7 mouse cellular contexts compared by ENCODE assay signal in genomic region chr10:127616261-127616679, GRCm38 (mm10). TPM values are rescaled to one million over a fixed set of nuclear protein-coding genes. Genes with fewer than 3 reads are reported as not detected.
DNase-seq lines count a peak whose midpoint lies in the region; ATAC-seq and TF ChIP-seq lines count a peak whose summit lies in the region.

No protein-coding gene starts in this region.

- H3K9ac ChIP-seq in kidney, postnatal 0 days (ENCODE audit: low read depth, low read length): no peak overlapping the region
- no peak overlapping the region for H3K9ac ChIP-seq in intestine, embryonic 14.5 days (ENCODE audit: low read length)
- no peak overlapping the region for H3K9ac ChIP-seq in neural tube, embryonic 11.5 days (ENCODE audit: low read length)

- ATAC-seq in kidney, postnatal 0 days (replicated peaks; ENCODE audit: low FRiP score, low read depth): no peak
- ATAC-seq in intestine, embryonic 14.5 days (replicated peaks; ENCODE audit: low FRiP score, low TSS enrichment, low read depth): no peak
- ATAC-seq in neural tube, embryonic 11.5 days (ENCODE audit: insufficient read depth, low FRiP score, low TSS enrichment): no peak

- peak; percentile 83 for DNase-seq in kidney, postnatal 0 days (ENCODE audit: low spot score)
- no peak for DNase-seq in kidney, adult 9 months
- DNase-seq in embryo, embryonic 9.5 days (ENCODE audit: extremely low spot score): peak; percentile 66
- no peak for DNase-seq in intestine, embryonic 14.5 days (ENCODE audit: low spot score)
- no peak for DNase-seq in neural tube, embryonic 11.5 days (ENCODE audit: low spot score)
- no peak for DNase-seq in left cerebral cortex, postnatal 36 days (ENCODE audit: low spot score in 2 of 2)
- DNase-seq in gastrocnemius, postnatal 25 days: no peak

- peak overlapping the region; percentile 79 for H3K27ac ChIP-seq in kidney, postnatal 0 days
- peak overlapping the region; percentile 78 for H3K27ac ChIP-seq in intestine, embryonic 14.5 days (ENCODE audit: low read depth)
- peak overlapping the region; percentile 58; the same call in 1 of the 2 replicates for H3K27ac ChIP-seq in neural tube, embryonic 11.5 days (ENCODE audit: low read depth, low read length)

- no peaks in the 10 kb centered on the region for H3K27me3 ChIP-seq in kidney, postnatal 0 days (ENCODE audit: insufficient read depth, low read length)
- no peaks in the 10 kb centered on the region for H3K27me3 ChIP-seq in intestine, embryonic 14.5 days (replicated peaks; ENCODE audit: control insufficient read depth, insufficient read depth, low read length)
- H3K27me3 ChIP-seq in neural tube, embryonic 11.5 days (ENCODE audit: control insufficient read depth, insufficient read depth, low read length): no peaks in the 10 kb centered on the region

- peaks cover 25% of the 10 kb centered on the region for H3K4me1 ChIP-seq in kidney, postnatal 0 days (replicated peaks; ENCODE audit: insufficient read depth, low read length)
- peaks cover 58% of the 10 kb centered on the region for H3K4me1 ChIP-seq in intestine, embryonic 14.5 days (replicated peaks; ENCODE audit: control insufficient read depth, insufficient read depth, low read length)
- H3K4me1 ChIP-seq in neural tube, embryonic 11.5 days (ENCODE audit: control insufficient read depth, insufficient read depth, low read length): peaks cover 51% of the 10 kb centered on the region

- H3K4me2 ChIP-seq in kidney, postnatal 0 days (ENCODE audit: low read length): no peak overlapping the region
- peak overlapping the region; percentile 16; the same call in 1 of the 2 replicates for H3K4me2 ChIP-seq in intestine, embryonic 14.5 days (ENCODE audit: low read length)
- H3K4me2 ChIP-seq in neural tube, embryonic 11.5 days (ENCODE audit: low read depth): 0 out of 2 replicates have a peak overlapping the region, but pooled peaks have one; percentile 6

- TF ChIP-seq CTCF in kidney, postnatal 0 days (IDR thresholded peaks at IDR 0.05; ENCODE audit: low read depth): no peak

- 47% methylated on average over 7 of the region's 7 CpGs for WGBS in kidney, postnatal 0 days
- 36% methylated on average over 7 of the region's 7 CpGs for WGBS in intestine, embryonic 14.5 days
- 21% methylated on average over 7 of the region's 7 CpGs for WGBS in neural tube, embryonic 11.5 days

- intact Hi-C loops in left cerebral cortex, postnatal 36 days (cut with DNase I): no loop called here

- no peak overlapping the region for H3K4me3 ChIP-seq in kidney, postnatal 0 days (replicated peaks; ENCODE audit: low read depth, low read length)
- no peak overlapping the region for H3K4me3 ChIP-seq in intestine, embryonic 14.5 days (ENCODE audit: low read depth, low read length)
- no peak overlapping the region for H3K4me3 ChIP-seq in neural tube, embryonic 11.5 days (ENCODE audit: low read depth, low read length)

- no peaks in the 10 kb centered on the region for H3K9me3 ChIP-seq in kidney, postnatal 0 days (replicated peaks; ENCODE audit: low read length)
- H3K9me3 ChIP-seq in intestine, embryonic 14.5 days (ENCODE audit: control insufficient read depth, low read length): no peaks in the 10 kb centered on the region
- no peaks in the 10 kb centered on the region for H3K9me3 ChIP-seq in neural tube, embryonic 11.5 days (ENCODE audit: control insufficient read depth, low read length)

- peaks cover 11% of the 10 kb centered on the region; the same call in 1 of the 2 replicates for H3K36me3 ChIP-seq in kidney, postnatal 0 days (ENCODE audit: insufficient read depth, low read length)
- peaks cover 18% of the 10 kb centered on the region for H3K36me3 ChIP-seq in intestine, embryonic 14.5 days (ENCODE audit: control insufficient read depth, insufficient read depth, low read length)
- peaks cover 9% of the 10 kb centered on the region for H3K36me3 ChIP-seq in neural tube, embryonic 11.5 days (ENCODE audit: control insufficient read depth, insufficient read depth, low read length)

RNA-seq across cellular contexts. Expression of gene Lrp1, which starts 4.7 kb away (rescaled TPM):
- 42.6 and 44.5 TPM in 2 replicates for polyA plus RNA-seq in kidney, postnatal 0 days (2015; fragmentation: Nextera tagmentation; extraction: Ambion mirVana)
- 92.1 and 96.6 TPM in 2 replicates for polyA plus RNA-seq in intestine, embryonic 14.5 days (2014; fragmentation: Nextera tagmentation; extraction: Ambion mirVana)
- polyA plus RNA-seq in neural tube, embryonic 11.5 days (2014; fragmentation: Nextera tagmentation; extraction: Ambion mirVana): 60.2 and 68.2 TPM in 2 replicates
- 100 to 1,000 TPM; 285 to 320 TPM for total RNA-seq in left cerebral cortex, postnatal 36 days (2021)
- total RNA-seq in gastrocnemius, postnatal 25 days (2021): 10 to 100 TPM; 58.1 to 64.3 TPM

RNA-seq across cellular contexts. Expression of gene Stat6, which starts 26.5 kb away (rescaled TPM):
- polyA plus RNA-seq in kidney, postnatal 0 days (2015; fragmentation: Nextera tagmentation; extraction: Ambion mirVana): 26.2 and 27.0 TPM in 2 replicates
- polyA plus RNA-seq in intestine, embryonic 14.5 days (2014; fragmentation: Nextera tagmentation; extraction: Ambion mirVana): 28.5 and 29.4 TPM in 2 replicates
- polyA plus RNA-seq in neural tube, embryonic 11.5 days (2014; fragmentation: Nextera tagmentation; extraction: Ambion mirVana): 6.1 and 6.8 TPM in 2 replicates
- 10 to 100 TPM in 1 of 2 experiments, 1 to 10 TPM in 1; 9.0 to 12.7 TPM for total RNA-seq in left cerebral cortex, postnatal 36 days (2021)
- total RNA-seq in gastrocnemius, postnatal 25 days (2021): 10 to 100 TPM; 16.5 to 21.8 TPM

RNA-seq across cellular contexts. Expression of gene Nemp1, which starts 50.4 kb away (rescaled TPM):
- polyA plus RNA-seq in kidney, postnatal 0 days (2015; fragmentation: Nextera tagmentation; extraction: Ambion mirVana): 6.6 and 6.9 TPM in 2 replicates
- 8.8 and 8.9 TPM in 2 replicates for polyA plus RNA-seq in intestine, embryonic 14.5 days (2014; fragmentation: Nextera tagmentation; extraction: Ambion mirVana)
- 9.3 and 10.6 TPM in 2 replicates for polyA plus RNA-seq in neural tube, embryonic 11.5 days (2014; fragmentation: Nextera tagmentation; extraction: Ambion mirVana)
- total RNA-seq in left cerebral cortex, postnatal 36 days (2021): 1 to 10 TPM; 3.5 to 3.9 TPM
- total RNA-seq in gastrocnemius, postnatal 25 days (2021): 1 to 10 TPM; 1.7 to 2.5 TPM

RNA-seq across cellular contexts. Expression of gene Nab2, which starts 52.1 kb away (rescaled TPM):
- 21.5 and 24.3 TPM in 2 replicates for polyA plus RNA-seq in kidney, postnatal 0 days (2015; fragmentation: Nextera tagmentation; extraction: Ambion mirVana)
- polyA plus RNA-seq in intestine, embryonic 14.5 days (2014; fragmentation: Nextera tagmentation; extraction: Ambion mirVana): 7.4 and 7.5 TPM in 2 replicates
- 6.2 and 7.8 TPM in 2 replicates for polyA plus RNA-seq in neural tube, embryonic 11.5 days (2014; fragmentation: Nextera tagmentation; extraction: Ambion mirVana)
- total RNA-seq in left cerebral cortex, postnatal 36 days (2021): 10 to 100 TPM; 39.7 to 40.5 TPM
- 1 to 10 TPM; 2.5 to 4.7 TPM for total RNA-seq in gastrocnemius, postnatal 25 days (2021)

Comparison
In these comparisons a context has a peak if more than half of its experiments do, and no peak if none do; other contexts are left out.
1. DNase-seq: peak in kidney, postnatal 0 days (single experiment) and embryo, embryonic 9.5 days (single experiment); none in kidney, adult 9 months (single experiment), intestine, embryonic 14.5 days (single experiment), neural tube, embryonic 11.5 days (single experiment), left cerebral cortex, postnatal 36 days (0 of 2) and gastrocnemius, postnatal 25 days (single experiment).
2. Peak in every context shown above with its lines, with median percentiles within 50 percentile points of each other: H3K27ac ChIP-seq.